Mouse (Mus musculus) liver, embryonic 14.5 days (tissue): Measurements from ENCODE around the gene Rnf152. TPM values are rescaled to one million over a fixed set of nuclear protein-coding genes. Genes with fewer than 3 reads are reported as not detected.

ENCODE experiments used
- ATAC-seq: fragments of 200-750 bp; cut with Nextera tagmentation; 2 replicates; pipeline ENCODE4 v1.8.0; 2017; ENCODE audit warnings: moderate number of reproducible peaks, mild to moderate bottlenecking, moderate library complexity; ENCODE audit not compliant: insufficient read depth
- DNase-seq, 3 experiments: peaks; one replicate each; pipeline ENCODE4 v3.0.0-alpha.2; 2012 to 2013; ENCODE audit warnings: low read depth in 3 of 3, low spot score in 3 of 3
- H3K27ac ChIP-seq: fragments of 300-500 bp; sonication (generic); 2 replicates; pipeline ENCODE4 v1.5.1; 2014; ENCODE audit warnings: moderate library complexity, mild to moderate bottlenecking, control low read depth, inconsistent platforms
- H3K27me3 ChIP-seq: fragments of 300-500 bp; sonication (generic); 2 replicates; pipeline ENCODE4 v1.6.1; 2014; ENCODE audit warnings: mild to moderate bottlenecking, low read length, moderate library complexity; ENCODE audit not compliant: control insufficient read depth, insufficient read depth
- H3K36me3 ChIP-seq: fragments of 300-500 bp; sonication (generic); replicated peaks from 2 replicates; pipeline ENCODE4 v1.6.1; 2014; ENCODE audit warnings: low read depth; ENCODE audit not compliant: control insufficient read depth, insufficient read depth
- H3K4me1 ChIP-seq, 2 experiments: fragments of 200-500 bp in 1 of 2; fragments of 300-500 bp in 1 of 2; sonication (generic) in 1 of 2; replicated peaks; 2 replicates each; pipeline ENCODE4 v1.6.1; 2012 to 2014; ENCODE audit warnings: antibody characterized with exemption in 1 of 2, inconsistent platforms in 1 of 2, low read length in 1 of 2; ENCODE audit not compliant: control insufficient read depth in 2 of 2, insufficient read depth in 2 of 2
- H3K4me2 ChIP-seq: fragments of 300-500 bp; sonication (generic); 2 replicates; pipeline ENCODE4 v1.6.1; 2014; ENCODE audit warnings: low read depth, mild to moderate bottlenecking, control low read depth, moderate library complexity
- H3K4me3 ChIP-seq, 2 experiments: fragments of 200-500 bp in 1 of 2; fragments of 300-500 bp in 1 of 2; sonication (generic) in 1 of 2; 2 replicates each; pipeline ENCODE4 v1.5.1; 2012 to 2014; ENCODE audit warnings: low read depth in 2 of 2, low read length in 2 of 2, mild to moderate bottlenecking in 2 of 2, control low read depth in 1 of 2, inconsistent platforms in 1 of 2, moderate library complexity in 1 of 2; ENCODE audit not compliant: insufficient read depth in 1 of 2
- H3K9ac ChIP-seq: fragments of 300-500 bp; sonication (generic); replicated peaks from 2 replicates; pipeline ENCODE4 v1.6.1; 2014; ENCODE audit warnings: mild to moderate bottlenecking, control low read depth, moderate library complexity
- H3K9me3 ChIP-seq: fragments of 300-500 bp; sonication (generic); 2 replicates; pipeline ENCODE4 v1.6.1; 2016; ENCODE audit warnings: low read length, mixed read lengths; ENCODE audit not compliant: control insufficient read depth
- CTCF ChIP-seq: IDR thresholded peaks from 2 replicates; pipeline ENCODE4 v1.5.1; 2016; ENCODE audit warnings: antibody characterized with exemption, low read depth, control low read depth
- EP300 ChIP-seq: IDR thresholded peaks from 2 replicates; pipeline ENCODE4 v1.6.1; 2016; ENCODE audit warnings: antibody characterized with exemption, low read depth
- WGBS: fragments of 180-500 bp; shearing (Covaris S2); extraction: QIAGEN DNeasy Blood & Tissue Kit; methylation state at CpG from one replicate; pipeline ENCODE4 v1.1.7; 2014; ENCODE audit not compliant: insufficient replicate concordance; 5-methylcytosine and 5-hydroxymethylcytosine counted together
- polyA plus RNA-seq, 2 experiments: library from polyadenylated mRNA; depleted of rRNA in 1 of 2; stranded (reverse) in 1 of 2; unstranded in 1 of 2; fragments of >200 nt; fragmentation: Nextera tagmentation in 1 of 2; extraction: Ambion mirVana in 1 of 2; gene quantifications; 2 replicates each; pipeline versions ENCODE4 v1.2.1 to v1.2.3; 2012 to 2014

The Rnf152 gene
- polyA plus RNA-seq, 2 experiments = 0.05 to 0.08 TPM

GRCm38 (mm10) chr1:105362701-105363100 is 6.2 kb upstream of the Rnf152 start:
- TF ChIP-seq CTCF (peak; percentile 75), EP300 (no peak)

DNA sequence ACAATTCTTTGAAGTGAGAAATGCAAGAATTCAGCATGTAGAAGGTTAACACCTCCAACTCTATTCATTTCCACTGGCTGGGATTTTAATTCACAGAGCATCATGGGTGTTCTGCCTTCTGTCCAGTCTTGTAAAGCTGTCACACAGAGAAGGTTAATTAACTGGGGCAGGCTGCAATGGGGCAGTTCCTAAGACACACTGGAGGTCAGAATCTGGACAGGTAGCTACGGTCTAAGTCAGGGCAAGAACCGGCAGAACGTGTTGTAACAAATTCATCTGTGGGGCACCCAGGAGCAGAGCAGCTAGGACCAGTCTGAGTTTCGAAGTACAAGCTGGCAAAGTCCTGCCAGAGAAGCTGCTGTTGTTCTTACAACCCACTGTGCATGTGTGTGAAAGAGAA is 2.4 kb upstream of the Rnf152 start:
- H3K9ac ChIP-seq = no peak overlapping the region
- H3K9me3 ChIP-seq = no peaks in the 10 kb centered on the region
- no peaks in the 10 kb centered on the region for H3K4me1 ChIP-seq
- WGBS = 63% methylated on average over 4 of the region's 4 CpGs
- ATAC-seq (no peak), DNase-seq (no peak)
- TF ChIP-seq EP300 (no peak), CTCF (no peak)
- H3K36me3 ChIP-seq = no peaks in the 10 kb centered on the region
- H3K4me2 ChIP-seq = no peak overlapping the region
- H3K27me3 ChIP-seq = peaks cover 19% of the 10 kb centered on the region
- H3K4me3 ChIP-seq = no peak overlapping the region
- H3K27ac ChIP-seq = no peak overlapping the region

More at GRCm38 (mm10) chr1:105362701-105363100, 6.2 kb upstream of the Rnf152 start:
- Histone ChIP-seq H3K4me1 (no peaks in the 10 kb centered on the region), H3K4me2 (no peak overlapping the region), H3K4me3 (no peak overlapping the region), H3K9ac (no peak overlapping the region), H3K9me3 (no peaks in the 10 kb centered on the region), H3K36me3 (no peaks in the 10 kb centered on the region), H3K27me3 (no peaks in the 10 kb centered on the region), H3K27ac (no peak overlapping the region)
- DNase-seq (no peak), ATAC-seq (no peak)

DNA sequence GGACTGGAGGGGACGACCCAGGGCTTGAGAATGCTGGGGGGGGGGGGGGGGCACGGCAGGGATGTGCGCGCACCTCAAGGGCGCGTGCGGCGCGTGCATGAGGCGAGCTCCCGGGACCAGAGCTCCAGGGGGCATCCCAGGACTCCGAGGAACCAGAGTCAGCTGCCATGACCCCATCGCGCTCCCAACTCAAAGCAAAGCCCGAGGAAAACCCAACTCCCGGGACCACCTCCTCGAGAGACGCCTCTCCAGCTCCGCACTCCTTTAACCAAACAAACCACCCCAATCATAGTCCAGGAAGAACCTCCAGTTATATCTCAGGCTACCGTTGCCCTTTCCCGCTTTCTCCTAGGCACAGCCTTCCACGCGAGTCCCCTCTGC is 610 bp downstream of the Rnf152 start:
- no peaks in the 10 kb centered on the region for H3K36me3 ChIP-seq
- no peaks in the 10 kb centered on the region for H3K4me1 ChIP-seq
- H3K9ac ChIP-seq = no peak overlapping the region; the same call in 1 of the 2 replicates
- 2% methylated on average over 14 of the region's 23 CpGs for WGBS
- no peak overlapping the region for H3K27ac ChIP-seq
- peak overlapping the region; percentile 53 for H3K4me2 ChIP-seq
- peak overlapping the region; percentile 54 to 58 for H3K4me3 ChIP-seq
- 0 out of 2 replicates have a peak, but pooled peaks have one; percentile 21 for ATAC-seq
- no peaks in the 10 kb centered on the region for H3K9me3 ChIP-seq
- DNase-seq = no peak
- peaks cover 19% of the 10 kb centered on the region for H3K27me3 ChIP-seq
- TF ChIP-seq EP300 = no peak
- no peak for TF ChIP-seq CTCF

DNA sequence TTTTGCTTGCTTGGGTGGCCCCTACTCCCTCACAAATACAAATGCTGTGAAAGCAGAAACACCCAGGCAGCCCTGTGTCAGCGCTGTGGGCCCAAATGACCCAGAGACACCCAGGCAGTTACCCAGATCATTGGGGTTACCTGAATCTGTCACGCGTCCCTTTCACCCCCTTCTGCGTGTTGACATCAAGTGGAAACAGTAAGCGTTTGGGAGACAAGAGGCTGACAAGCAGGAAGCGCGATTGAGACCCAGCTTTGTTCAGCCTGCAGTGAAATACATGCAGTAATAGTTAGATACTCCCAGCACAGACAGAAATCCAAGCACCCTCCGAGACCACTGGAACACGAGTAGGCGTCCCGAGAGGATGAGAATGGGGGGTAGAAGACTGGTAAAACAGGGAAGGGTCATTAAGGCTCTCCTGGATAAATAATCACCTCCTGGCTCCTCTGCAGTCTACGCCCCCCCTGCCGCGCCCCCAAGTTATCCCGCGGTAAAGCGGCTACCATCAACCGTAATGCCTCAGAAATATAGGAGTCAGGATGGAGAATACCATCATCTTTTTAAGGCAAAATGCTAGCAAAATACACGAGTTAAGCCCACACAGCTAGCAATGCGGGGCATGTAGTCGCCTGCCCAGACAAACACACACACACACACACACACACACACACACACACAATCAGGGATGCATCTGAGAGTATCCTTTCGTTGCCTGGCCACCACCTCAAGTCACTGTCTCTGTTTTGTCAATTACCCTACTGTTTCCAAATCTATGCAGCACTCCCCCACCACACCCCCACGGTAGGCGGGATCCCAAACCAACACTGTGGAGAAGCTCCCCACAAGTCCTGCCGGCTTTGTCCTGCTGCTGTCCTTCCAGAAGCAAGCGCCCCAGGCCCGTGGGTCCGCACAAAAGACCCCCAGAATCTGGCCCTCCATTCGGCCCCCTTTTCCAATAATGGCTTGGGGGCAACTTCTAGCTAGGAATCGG is 1.3 kb downstream of the Rnf152 start:
- no peak for TF ChIP-seq CTCF
- no peak for TF ChIP-seq EP300
- DNase-seq (no peak), ATAC-seq (no peak)
- Histone ChIP-seq H3K36me3 (no peaks in the 10 kb centered on the region), H3K9ac (no peak overlapping the region), H3K9me3 (no peaks in the 10 kb centered on the region), H3K27ac (no peak overlapping the region), H3K4me1 (no peaks in the 10 kb centered on the region), H3K4me3 (peak overlapping the region; percentile 54 to 58), H3K27me3 (peaks cover 19% of the 10 kb centered on the region), H3K4me2 (peak overlapping the region; percentile 53)
- WGBS = 8% methylated on average over 30 of the region's 30 CpGs

- no peak overlapping the region for H3K9ac ChIP-seq
- H3K4me3 ChIP-seq = no peak overlapping the region
- WGBS = 70% methylated on average over 4 of the region's 4 CpGs
- no peaks in the 10 kb centered on the region for H3K4me1 ChIP-seq
- DNase-seq (no peak), ATAC-seq (no peak)
- H3K27me3 ChIP-seq = peaks cover 14% of the 10 kb centered on the region
- TF ChIP-seq CTCF (no peak), EP300 (no peak)
- H3K9me3 ChIP-seq = no peaks in the 10 kb centered on the region
- H3K36me3 ChIP-seq = no peaks in the 10 kb centered on the region
- H3K4me2 ChIP-seq = no peak overlapping the region
- H3K27ac ChIP-seq = no peak overlapping the region
Observed at GRCm38 (mm10) chr1:105351806-105352205, 4.7 kb downstream of the Rnf152 start.
